Mouse (Mus musculus) hindbrain, embryonic 13.5 days (tissue): ENCODE results near the gene Olfr1493-ps1. TPM values are rescaled to one million over a fixed set of nuclear protein-coding genes. Genes with fewer than 3 reads are reported as not detected.

Source experiments
- ATAC-seq: fragments of 200-750 bp; cut with Nextera tagmentation; 2 replicates; pipeline ENCODE4 v1.8.0; 2017; ENCODE audit warnings: moderate TSS enrichment; ENCODE audit not compliant: low FRiP score
- H3K27ac ChIP-seq: fragments of 300-500 bp; sonication (generic); 2 replicates; pipeline ENCODE4 v1.5.1; 2015; ENCODE audit warnings: inconsistent platforms, mild to moderate bottlenecking, moderate library complexity
- H3K27me3 ChIP-seq: fragments of 300-500 bp; sonication (generic); 2 replicates; pipeline ENCODE4 v1.6.1; 2015; ENCODE audit warnings: mild to moderate bottlenecking, inconsistent platforms
- H3K36me3 ChIP-seq: fragments of 300-500 bp; sonication (generic); 2 replicates; pipeline ENCODE4 v1.6.1; 2015; ENCODE audit warnings: mild to moderate bottlenecking, inconsistent platforms
- H3K4me1 ChIP-seq: fragments of 300-500 bp; sonication (generic); replicated peaks from 2 replicates; pipeline ENCODE4 v1.6.1; 2015; ENCODE audit warnings: inconsistent platforms
- H3K4me2 ChIP-seq: fragments of 300-500 bp; sonication (generic); 2 replicates; pipeline ENCODE4 v1.6.1; 2015; ENCODE audit warnings: inconsistent platforms, mild to moderate bottlenecking, moderate library complexity
- H3K4me3 ChIP-seq: fragments of 300-500 bp; sonication (generic); 2 replicates; pipeline ENCODE4 v1.5.1; 2015; ENCODE audit warnings: mild to moderate bottlenecking, inconsistent platforms
- H3K9ac ChIP-seq: fragments of 300-500 bp; sonication (generic); 2 replicates; pipeline ENCODE4 v1.6.1; 2015; ENCODE audit warnings: mild to moderate bottlenecking, inconsistent platforms
- H3K9me3 ChIP-seq: fragments of 300-500 bp; sonication (generic); 2 replicates; pipeline ENCODE4 v1.6.1; 2016; ENCODE audit warnings: inconsistent platforms
- WGBS: fragments of 180-500 bp; shearing (Covaris S2); methylation state at CpG from one replicate; pipeline ENCODE4 v1.1.7; 2015; 5-methylcytosine and 5-hydroxymethylcytosine counted together
- polyA plus RNA-seq: library from polyadenylated mRNA; unstranded; fragments of >200 nt; fragmentation: Nextera tagmentation; extraction: Ambion mirVana; gene quantifications from 2 replicates; pipeline ENCODE4 v1.2.1, GENCODE M21; 2015

Olfr1493-ps1 gene
- not detected in 2 replicates for polyA plus RNA-seq

DNA sequence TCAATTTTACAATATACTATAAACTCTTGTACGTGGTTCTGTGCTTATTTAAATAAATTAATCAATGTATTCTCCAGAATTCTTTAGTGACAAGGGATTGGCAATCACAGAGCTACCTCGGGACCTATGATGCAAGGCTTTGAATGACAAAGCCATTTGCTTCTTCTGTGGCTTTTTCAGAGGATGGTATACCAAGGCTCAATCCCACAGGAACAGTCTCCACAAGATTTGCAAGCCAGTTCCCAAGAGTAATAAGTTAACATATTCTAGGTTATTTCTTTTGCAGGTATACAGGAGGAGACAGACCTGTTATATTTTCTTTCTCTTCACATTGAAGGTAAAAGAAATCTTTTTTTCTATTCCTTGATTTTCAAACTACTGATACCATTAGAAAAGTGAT is at the start of gene Olfr1493-ps1:
TSS of gene Olfr1493-ps1 (plus strand) at position 301 of the 400 bp plus-strand sequence.
- 67% methylated on average over 2 of the region's 2 CpGs for WGBS
- no peak within 1 kb of the TSS for H3K27ac ChIP-seq

DNA sequence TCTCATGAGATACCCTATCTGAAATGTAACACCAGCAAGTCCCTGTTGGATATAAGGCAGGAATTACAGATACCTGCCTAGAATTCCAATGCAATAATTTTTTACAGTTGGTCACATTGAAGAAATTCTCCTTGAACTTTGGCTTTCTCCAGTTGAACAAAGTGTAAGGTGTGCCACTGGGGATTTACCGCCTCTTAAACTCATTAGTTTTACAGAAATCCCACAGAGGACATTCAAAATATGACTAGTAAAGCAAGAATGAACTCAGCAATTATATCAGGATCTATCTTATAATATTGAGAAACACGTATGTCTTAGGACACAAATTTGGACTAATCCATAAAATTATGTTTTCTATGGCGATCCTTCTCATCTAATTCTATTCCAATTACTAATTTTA is 26.1 kb upstream of the Olfr1493-ps1 start, which contains the start of gene Olfr1491:
TSS of gene Olfr1491 (plus strand) at position 301 of the 400 bp plus-strand sequence.
- WGBS = 80% methylated on average over 3 of the region's 3 CpGs

More for the DNA sequence above, at the start of gene Olfr1493-ps1:
- Histone ChIP-seq H3K27me3 (no peaks in the 10 kb centered on the region), H3K4me3 (no peak within 1 kb of the TSS), H3K36me3 (no peaks in the 10 kb centered on the region), H3K9me3 (no peaks in the 10 kb centered on the region), H3K4me1 (no peaks in the 10 kb centered on the region), H3K4me2 (no peak within 1 kb of the TSS), H3K9ac (no peak within 1 kb of the TSS)
- ATAC-seq = no peak

DNA sequence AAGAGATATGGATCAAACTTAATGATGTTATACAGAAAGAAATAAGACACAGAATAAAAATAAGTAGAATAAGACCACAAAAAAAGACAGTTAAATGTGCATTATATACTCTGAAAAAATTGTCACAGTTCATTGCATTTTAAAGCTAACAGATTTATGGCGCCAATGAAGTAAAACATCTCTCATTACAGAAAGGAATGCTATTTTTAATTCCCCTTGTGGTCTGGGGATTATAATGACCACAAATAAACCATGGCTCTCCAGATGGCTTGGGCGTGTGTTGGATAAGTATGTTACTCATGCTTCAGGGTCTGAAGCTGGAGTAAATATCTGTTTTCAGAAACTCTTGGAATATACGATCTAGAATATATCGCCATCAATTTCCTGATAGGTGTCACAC is 16.4 kb downstream of the Olfr1493-ps1 start, which contains the start of gene Olfr1494:
TSS of gene Olfr1494 (plus strand) at position 301 of the 400 bp plus-strand sequence.
- peaks cover 5% of the 10 kb centered on the region for H3K9me3 ChIP-seq
- no peaks in the 10 kb centered on the region for H3K36me3 ChIP-seq
- no peak for ATAC-seq
- no peak within 1 kb of the TSS for H3K4me2 ChIP-seq
- H3K4me1 ChIP-seq = no peaks in the 10 kb centered on the region
- H3K27ac ChIP-seq = no peak within 1 kb of the TSS
- H3K27me3 ChIP-seq = no peaks in the 10 kb centered on the region
- 93% methylated on average over 4 of the region's 4 CpGs for WGBS
- no peak within 1 kb of the TSS for H3K9ac ChIP-seq
- H3K4me3 ChIP-seq = no peak within 1 kb of the TSS

More for the DNA sequence above, 26.1 kb upstream of the Olfr1493-ps1 start, which contains the start of gene Olfr1491:
- Histone ChIP-seq H3K4me3 (no peak within 1 kb of the TSS), H3K4me1 (no peaks in the 10 kb centered on the region), H3K27ac (no peak within 1 kb of the TSS), H3K36me3 (no peaks in the 10 kb centered on the region), H3K27me3 (no peaks in the 10 kb centered on the region), H3K9ac (no peak within 1 kb of the TSS), H3K4me2 (no peak within 1 kb of the TSS), H3K9me3 (no peaks in the 10 kb centered on the region)
- ATAC-seq = no peak

DNA sequence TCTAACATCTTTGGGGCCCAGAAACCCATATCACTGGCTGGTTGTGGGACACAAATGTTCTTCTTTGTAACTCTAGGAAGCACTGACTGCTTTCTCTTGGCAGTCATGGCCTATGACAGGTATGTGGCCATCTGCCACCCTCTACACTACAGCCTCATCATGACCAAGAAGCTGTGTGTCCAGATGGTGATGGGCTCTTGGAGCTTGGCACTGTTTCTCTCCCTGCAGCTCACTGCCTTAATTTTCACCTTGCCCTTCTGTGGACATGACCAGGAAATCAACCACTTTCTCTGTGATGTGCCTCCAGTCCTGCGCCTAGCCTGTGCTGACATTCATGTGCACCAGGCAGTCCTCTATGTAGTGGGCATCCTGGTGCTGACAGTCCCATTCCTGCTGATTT is 26.3 kb downstream of the Olfr1493-ps1 start:
- ATAC-seq = no peak
- WGBS = 82% methylated on average over 1 of the region's 1 CpGs
- H3K9me3 ChIP-seq = no peaks in the 10 kb centered on the region
- no peak overlapping the region for H3K4me2 ChIP-seq
- no peaks in the 10 kb centered on the region for H3K4me1 ChIP-seq
- H3K36me3 ChIP-seq = no peaks in the 10 kb centered on the region
- H3K27me3 ChIP-seq = no peaks in the 10 kb centered on the region
- no peak overlapping the region for H3K27ac ChIP-seq
- no peak overlapping the region for H3K4me3 ChIP-seq
- H3K9ac ChIP-seq = no peak overlapping the region

DNA sequence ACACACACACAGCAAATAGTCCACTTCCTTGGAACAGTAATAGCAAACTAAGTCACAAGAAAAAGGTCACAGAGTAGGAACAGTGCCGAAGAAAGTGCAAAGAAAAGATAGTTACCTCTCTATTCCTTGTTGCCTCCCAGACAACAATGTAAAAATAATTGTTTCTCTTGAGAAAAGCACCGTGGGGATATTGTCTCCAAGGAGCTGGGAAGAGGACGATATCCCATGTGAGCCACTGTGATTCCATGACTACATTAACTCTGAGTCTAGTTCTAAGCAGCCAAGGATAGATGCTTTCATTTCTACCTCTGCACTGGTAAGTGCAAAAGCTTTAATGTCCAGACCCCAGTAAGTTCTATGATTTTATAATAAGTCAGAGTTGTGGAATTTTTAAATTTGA is 41.2 kb downstream of the Olfr1493-ps1 start, which contains the start of gene Olfr1495:
TSS of gene Olfr1495 (plus strand) at position 301 of the 400 bp plus-strand sequence.
- no peaks in the 10 kb centered on the region for H3K36me3 ChIP-seq
- H3K9me3 ChIP-seq = peaks cover 5% of the 10 kb centered on the region; the same call in 1 of the 2 replicates
- no peaks in the 10 kb centered on the region for H3K27me3 ChIP-seq
- no peak within 1 kb of the TSS for H3K4me3 ChIP-seq
- WGBS = 83% methylated on average over 3 of the region's 3 CpGs
- no peak for ATAC-seq
- H3K27ac ChIP-seq = no peak within 1 kb of the TSS
- no peak within 1 kb of the TSS for H3K9ac ChIP-seq
- H3K4me1 ChIP-seq = no peaks in the 10 kb centered on the region
- H3K4me2 ChIP-seq = no peak within 1 kb of the TSS

DNA sequence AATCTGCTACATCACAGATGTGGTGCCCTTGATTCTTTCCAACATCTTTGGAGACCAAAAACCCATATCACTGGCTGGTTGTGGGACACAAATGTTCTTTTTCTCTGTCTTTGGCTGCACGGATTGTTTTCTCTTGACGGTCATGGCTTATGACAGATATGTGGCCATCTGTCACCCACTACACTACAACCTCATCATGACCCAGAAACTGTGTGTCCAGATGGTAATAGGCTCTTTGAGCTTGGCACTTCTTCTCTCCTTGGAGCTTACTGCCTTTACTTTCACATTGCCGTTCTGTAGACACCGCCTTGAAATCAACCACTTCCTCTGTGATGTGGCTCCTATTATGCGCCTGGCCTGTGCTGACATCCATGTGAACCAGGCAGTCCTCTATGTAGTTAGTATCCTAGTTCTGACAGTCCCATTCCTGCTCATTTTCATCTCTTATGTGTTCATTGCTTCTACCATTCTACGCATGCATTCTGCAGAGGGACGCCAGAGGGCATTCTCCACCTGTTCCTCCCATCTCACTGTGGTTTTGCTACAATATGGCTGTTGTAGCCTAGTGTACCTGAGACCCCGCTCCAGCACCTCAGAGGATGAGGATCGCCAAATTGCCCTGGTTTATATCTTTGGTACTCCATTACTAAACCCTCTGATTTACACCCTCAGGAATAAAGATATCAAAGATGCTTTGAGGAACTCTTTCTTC is 45.6 kb downstream of the Olfr1493-ps1 start:
- no peak overlapping the region for H3K4me2 ChIP-seq
- no peak for ATAC-seq
- no peak overlapping the region for H3K4me3 ChIP-seq
- no peak overlapping the region for H3K27ac ChIP-seq
- H3K27me3 ChIP-seq = no peaks in the 10 kb centered on the region
- WGBS = 91% methylated on average over 9 of the region's 9 CpGs
- H3K9ac ChIP-seq = no peak overlapping the region
- peaks cover 5% of the 10 kb centered on the region; the same call in 1 of the 2 replicates for H3K9me3 ChIP-seq
- H3K4me1 ChIP-seq = no peaks in the 10 kb centered on the region
- H3K36me3 ChIP-seq = no peaks in the 10 kb centered on the region

DNA sequence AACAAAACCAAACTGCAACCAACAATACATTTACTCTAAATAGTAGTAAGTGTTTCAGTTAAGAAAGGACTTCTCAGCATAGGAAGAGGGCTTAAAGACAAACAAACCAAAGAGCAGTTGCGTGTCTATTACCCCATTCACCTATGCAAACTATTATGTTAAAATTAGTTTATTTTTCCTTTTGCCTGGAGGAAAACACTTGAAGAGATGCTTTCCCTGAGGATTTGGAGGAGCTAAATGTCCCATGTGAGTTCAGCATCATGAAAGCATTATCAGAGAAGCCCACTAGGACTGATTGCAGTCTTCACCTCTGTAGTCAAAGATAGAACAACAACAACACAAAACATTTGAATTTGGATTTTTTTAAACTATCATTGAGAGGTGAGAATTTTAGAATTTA is 54.5 kb downstream of the Olfr1493-ps1 start, which contains the start of gene Olfr1496:
TSS of gene Olfr1496 (plus strand) at position 301 of the 400 bp plus-strand sequence.
- WGBS = 92% methylated on average over 1 of the region's 1 CpGs
- Histone ChIP-seq H3K4me2 (no peak within 1 kb of the TSS), H3K27ac (no peak within 1 kb of the TSS), H3K9me3 (no peaks in the 10 kb centered on the region), H3K9ac (no peak within 1 kb of the TSS), H3K27me3 (no peaks in the 10 kb centered on the region), H3K4me1 (no peaks in the 10 kb centered on the region), H3K36me3 (no peaks in the 10 kb centered on the region), H3K4me3 (no peak within 1 kb of the TSS)
- ATAC-seq = no peak

Other genes with a start within 250 kb of the Olfr1493-ps1 start
- gene Olfr1475, start 243.1 kb upstream of the Olfr1493-ps1 start, polyA plus RNA-seq = not detected in 2 replicates
- not detected in 2 replicates for gene Olfr1477, start 222.7 kb upstream of the Olfr1493-ps1 start, polyA plus RNA-seq
- gene Olfr1480, start 195.4 kb upstream of the Olfr1493-ps1 start, polyA plus RNA-seq = not detected in 2 replicates
- not detected in 2 replicates for gene Olfr1484, start 139.8 kb upstream of the Olfr1493-ps1 start, polyA plus RNA-seq
- gene Olfr1487, start 105.9 kb upstream of the Olfr1493-ps1 start, polyA plus RNA-seq = not detected in 2 replicates
- not detected in 2 replicates for gene Olfr1489, start 91.7 kb upstream of the Olfr1493-ps1 start, polyA plus RNA-seq
- not detected in 2 replicates for gene Olfr1490, start 72.2 kb upstream of the Olfr1493-ps1 start, polyA plus RNA-seq
- not detected in 2 replicates for gene Olfr1491, start 26.0 kb upstream of the Olfr1493-ps1 start, polyA plus RNA-seq
- not detected in 2 replicates for gene Olfr1494, start 16.4 kb downstream of the Olfr1493-ps1 start, polyA plus RNA-seq
- gene Olfr1495, start 41.3 kb downstream of the Olfr1493-ps1 start, polyA plus RNA-seq = not detected in 2 replicates
- not detected in 2 replicates for gene Olfr1496, start 54.6 kb downstream of the Olfr1493-ps1 start, polyA plus RNA-seq
- not detected in 2 replicates for gene Olfr1497, start 74.9 kb downstream of the Olfr1493-ps1 start, polyA plus RNA-seq
- gene Olfr1499, start 96.2 kb downstream of the Olfr1493-ps1 start, polyA plus RNA-seq = not detected in 2 replicates
- gene Olfr1500, start 107.2 kb downstream of the Olfr1493-ps1 start, polyA plus RNA-seq = not detected in 2 replicates
- not detected in 2 replicates for gene Olfr1501, start 127.4 kb downstream of the Olfr1493-ps1 start, polyA plus RNA-seq
- gene Olfr1502, start 138.5 kb downstream of the Olfr1493-ps1 start, polyA plus RNA-seq = not detected in 2 replicates
- not detected in 2 replicates for gene Olfr1504, start 174.7 kb downstream of the Olfr1493-ps1 start, polyA plus RNA-seq
- not detected in 2 replicates for gene Olfr1505, start 190.3 kb downstream of the Olfr1493-ps1 start, polyA plus RNA-seq